8 mouse cellular contexts compared by ENCODE assay signal in the genomic region with DNA sequence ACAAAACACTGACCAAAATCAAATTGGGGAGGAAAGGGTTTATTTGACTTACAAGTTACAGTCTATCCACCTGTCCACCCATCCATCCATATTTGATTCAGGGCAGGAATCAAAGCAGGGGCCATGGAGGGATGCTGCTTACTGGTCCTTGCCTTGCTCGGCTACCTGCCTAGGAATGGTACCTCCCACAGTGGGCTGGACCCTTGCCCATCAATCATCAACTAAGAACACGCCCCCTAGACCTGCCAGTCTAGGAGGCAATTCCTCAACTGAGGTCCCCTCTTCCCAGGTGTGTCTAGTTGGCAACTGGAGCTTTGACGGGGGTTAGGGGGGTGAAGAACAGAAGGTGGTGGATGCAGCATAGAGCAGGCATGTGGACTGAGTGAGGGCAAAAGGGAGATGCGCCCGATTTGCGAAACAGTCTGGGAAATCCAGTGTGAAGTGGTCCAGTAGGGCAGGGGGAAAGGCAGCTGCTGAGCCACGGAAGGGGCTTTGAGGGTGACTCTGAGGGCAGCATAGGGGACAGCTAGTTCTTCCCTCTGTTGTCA.
"Had no signal": no experiment of that assay in that cellular context is flagged by ENCODE, and none has a peak within 500 bp of the region (broad histone marks: within the 10 kb centered on the region; RNA-seq: fewer than 3 reads in every experiment).

No protein-coding gene starts in this region.

- H3K9me3 ChIP-seq: limb, embryonic 13.5 days; midbrain, embryonic 12.5 days; neural tube, embryonic 13.5 days; stomach, embryonic 15.5 days had no signal

- H3K9ac ChIP-seq: limb, embryonic 13.5 days; lung, embryonic 14.5 days; midbrain, embryonic 12.5 days; neural tube, embryonic 13.5 days; stomach, embryonic 15.5 days had no signal

- H3K27me3 ChIP-seq: limb, embryonic 13.5 days; midbrain, embryonic 12.5 days; neural tube, embryonic 13.5 days; stomach, embryonic 15.5 days had no signal

- H3K27ac ChIP-seq: kidney, postnatal 0 days; limb, embryonic 13.5 days; midbrain, embryonic 12.5 days; neural tube, embryonic 13.5 days; stomach, embryonic 15.5 days had no signal

- H3K4me3 ChIP-seq: limb, embryonic 13.5 days; midbrain, embryonic 12.5 days; neural tube, embryonic 13.5 days; stomach, embryonic 15.5 days had no signal

- DNase-seq: layer of hippocampus, adult 9-11 months had no signal

- H3K4me2 ChIP-seq: limb, embryonic 13.5 days; liver, embryonic 11.5 days; lung, embryonic 14.5 days; midbrain, embryonic 12.5 days; neural tube, embryonic 13.5 days; stomach, embryonic 15.5 days had no signal

- H3K4me1 ChIP-seq: midbrain, embryonic 12.5 days; stomach, embryonic 15.5 days had no signal
